Mouse (Mus musculus) heart, postnatal 0 days (tissue): ENCODE data around the gene Hspb11.

Source experiments
- CTCF ChIP-seq: IDR thresholded peaks from 2 replicates; pipeline ENCODE4 v1.5.1; 2016; ENCODE audit warnings: antibody characterized with exemption, control low read depth, low read depth
- EP300 ChIP-seq: IDR thresholded peaks from 2 replicates; pipeline ENCODE4 v1.6.1; 2016; ENCODE audit warnings: antibody characterized with exemption, low read depth

DNA sequence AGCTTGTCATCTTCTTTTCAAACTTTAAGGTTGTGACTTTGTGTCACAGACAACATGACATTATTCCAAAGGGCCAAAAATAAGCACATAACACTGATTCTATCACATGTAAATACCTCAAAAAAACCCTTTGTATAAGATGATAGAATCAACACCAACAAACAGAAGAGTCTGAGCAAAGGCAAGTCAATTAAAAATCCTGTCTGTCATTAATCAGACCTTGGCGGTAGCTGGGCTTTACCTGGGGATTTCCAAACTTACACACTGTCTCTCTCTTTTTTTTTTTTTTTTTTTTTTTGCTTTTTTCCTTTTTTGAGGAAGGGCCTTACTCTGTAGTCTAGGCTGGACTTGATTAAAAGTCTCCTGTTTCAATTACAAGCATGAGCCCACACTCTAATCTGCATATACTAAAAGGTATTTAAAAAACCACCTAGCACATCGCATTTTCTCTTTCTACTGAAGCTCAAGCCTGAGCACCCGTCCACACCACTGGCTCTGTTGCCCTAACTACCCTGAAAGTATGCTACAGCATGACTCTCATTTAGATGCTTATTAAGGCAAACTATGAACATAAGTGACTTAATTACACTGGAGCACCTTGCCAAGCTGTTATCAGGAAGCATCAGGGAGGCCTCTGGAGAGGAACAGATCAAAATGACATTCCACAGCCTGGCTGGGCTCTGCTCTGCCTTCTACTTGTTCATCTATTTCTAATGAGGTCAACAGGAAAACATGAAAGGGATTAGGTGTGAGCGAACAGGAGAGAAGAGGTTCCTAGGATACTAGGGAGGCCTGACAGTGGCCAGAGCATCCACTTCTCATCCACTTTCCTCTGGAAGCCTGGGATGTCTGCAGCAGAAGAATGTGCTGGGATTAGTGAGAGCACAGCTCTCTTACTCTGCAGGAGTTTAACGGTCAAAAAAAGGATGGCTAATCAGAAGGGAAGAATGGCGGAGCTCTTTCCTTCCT is 9.7 kb upstream of the Hspb11 start:
- TF ChIP-seq CTCF, result no peak
- no peak for TF ChIP-seq EP300
